Comparison of ENCODE assay signal across 19 mouse cellular contexts in genomic region chr4:65333718-65334117, GRCm38 (mm10).
DNase-seq lines count a peak whose midpoint lies in the region; ATAC-seq and TF ChIP-seq lines count a peak whose summit lies in the region.
"Had no signal": no experiment of that assay in that cellular context is flagged by ENCODE, and none has a peak within 500 bp of the region (broad histone marks: within the 10 kb centered on the region; RNA-seq: fewer than 3 reads in every experiment).

No protein-coding gene starts in this region.

- no peak overlapping the region for H3K4me2 ChIP-seq in hindbrain, postnatal 0 days (ENCODE audit: low read depth, low read length)
- no peak overlapping the region for H3K4me2 ChIP-seq in hindbrain, embryonic 14.5 days (replicated peaks)
- H3K4me2 ChIP-seq in midbrain, embryonic 12.5 days (replicated peaks) = no peak overlapping the region
- no peak overlapping the region for H3K4me2 ChIP-seq in midbrain, embryonic 15.5 days
- H3K4me2 ChIP-seq: embryonic facial prominence, embryonic 13.5 days; intestine, embryonic 15.5 days; liver, embryonic 11.5 days; neural tube, embryonic 12.5 days had no signal

- DNase-seq in hindbrain, postnatal 0 days (ENCODE audit: low spot score) = peak; percentile 40
- no peak for DNase-seq in hindbrain, embryonic 14.5 days (ENCODE audit: low spot score)
- DNase-seq in kidney, adult 9 months = peak; percentile 52
- DNase-seq in kidney, postnatal 36 days = peak; percentile 8 to 45
- DNase-seq in heart, postnatal 4 days = no peak
- DNase-seq: adrenal gland, adult 2 months; cerebellum, adult 9-10 months; gastrocnemius, postnatal 10 days; heart, adult 18-20 months; heart, postnatal 36 days; lung, adult 18-20 months; lung, postnatal 14 days had no signal

- H3K27me3 ChIP-seq in hindbrain, postnatal 0 days (ENCODE audit: insufficient read depth, low read length) = no peaks in the 10 kb centered on the region
- H3K27me3 ChIP-seq in hindbrain, embryonic 14.5 days (ENCODE audit: control insufficient read depth, insufficient read depth, low read length) = no peaks in the 10 kb centered on the region
- no peaks in the 10 kb centered on the region for H3K27me3 ChIP-seq in midbrain, embryonic 12.5 days
- H3K27me3 ChIP-seq in midbrain, embryonic 15.5 days (replicated peaks) = no peaks in the 10 kb centered on the region
- H3K27me3 ChIP-seq: embryonic facial prominence, embryonic 13.5 days; intestine, embryonic 15.5 days; neural tube, embryonic 12.5 days had no signal

- H3K9me3 ChIP-seq in hindbrain, postnatal 0 days (ENCODE audit: low read length) = no peaks in the 10 kb centered on the region
- H3K9me3 ChIP-seq in hindbrain, embryonic 14.5 days (ENCODE audit: control insufficient read depth, low read length) = no peaks in the 10 kb centered on the region
- no peaks in the 10 kb centered on the region for H3K9me3 ChIP-seq in midbrain, embryonic 12.5 days
- H3K9me3 ChIP-seq in midbrain, embryonic 15.5 days = no peaks in the 10 kb centered on the region
- H3K9me3 ChIP-seq: embryonic facial prominence, embryonic 13.5 days; intestine, embryonic 15.5 days; neural tube, embryonic 12.5 days had no signal

- no peak overlapping the region for H3K27ac ChIP-seq in hindbrain, postnatal 0 days
- H3K27ac ChIP-seq in hindbrain, embryonic 14.5 days = no peak overlapping the region
- no peak overlapping the region for H3K27ac ChIP-seq in midbrain, embryonic 12.5 days (replicated peaks)
- no peak overlapping the region for H3K27ac ChIP-seq in midbrain, embryonic 15.5 days
- H3K27ac ChIP-seq: embryonic facial prominence, embryonic 13.5 days; intestine, embryonic 15.5 days; layer of hippocampus, adult 2 months; neural tube, embryonic 12.5 days had no signal

- no peak for TF ChIP-seq CTCF in hindbrain, postnatal 0 days (IDR thresholded peaks at IDR 0.05; ENCODE audit: low read depth)

- H3K4me1 ChIP-seq in hindbrain, postnatal 0 days (ENCODE audit: insufficient read depth, low read length) = no peaks in the 10 kb centered on the region
- no peaks in the 10 kb centered on the region for H3K4me1 ChIP-seq in hindbrain, embryonic 14.5 days (replicated peaks; ENCODE audit: control insufficient read depth, insufficient read depth, low read length)
- no peaks in the 10 kb centered on the region for H3K4me1 ChIP-seq in midbrain, embryonic 12.5 days
- H3K4me1 ChIP-seq in midbrain, embryonic 15.5 days = no peaks in the 10 kb centered on the region
- H3K4me1 ChIP-seq: embryonic facial prominence, embryonic 13.5 days; intestine, embryonic 15.5 days had no signal

- no peak overlapping the region for H3K4me3 ChIP-seq in hindbrain, postnatal 0 days (ENCODE audit: low read length)
- H3K4me3 ChIP-seq in hindbrain, embryonic 14.5 days (replicated peaks; ENCODE audit: low read length) = no peak overlapping the region
- H3K4me3 ChIP-seq in midbrain, embryonic 12.5 days = no peak overlapping the region
- no peak overlapping the region for H3K4me3 ChIP-seq in midbrain, embryonic 15.5 days
- H3K4me3 ChIP-seq: embryonic facial prominence, embryonic 13.5 days; intestine, embryonic 15.5 days; layer of hippocampus, adult 2 months; neural tube, embryonic 12.5 days had no signal

- no peaks in the 10 kb centered on the region for H3K36me3 ChIP-seq in hindbrain, postnatal 0 days (ENCODE audit: insufficient read depth, low read length)
- no peaks in the 10 kb centered on the region for H3K36me3 ChIP-seq in hindbrain, embryonic 14.5 days (replicated peaks; ENCODE audit: control insufficient read depth, insufficient read depth)
- H3K36me3 ChIP-seq in midbrain, embryonic 12.5 days = no peaks in the 10 kb centered on the region
- no peaks in the 10 kb centered on the region for H3K36me3 ChIP-seq in midbrain, embryonic 15.5 days (replicated peaks)
- H3K36me3 ChIP-seq: embryonic facial prominence, embryonic 13.5 days; intestine, embryonic 15.5 days; neural tube, embryonic 12.5 days had no signal

- WGBS in hindbrain, postnatal 0 days = 30% methylated on average over 1 of the region's 1 CpGs
- 36% methylated on average over 1 of the region's 1 CpGs for WGBS in hindbrain, embryonic 14.5 days
- WGBS in midbrain, embryonic 12.5 days = 73% methylated on average over 1 of the region's 1 CpGs
- WGBS in midbrain, embryonic 15.5 days = 39% methylated on average over 1 of the region's 1 CpGs

- 0 out of 2 replicates have a peak, but pooled peaks have one; percentile 55 for ATAC-seq in hindbrain, postnatal 0 days
- ATAC-seq in hindbrain, embryonic 14.5 days (ENCODE audit: low FRiP score) = no peak
- ATAC-seq in midbrain, embryonic 12.5 days (ENCODE audit: low FRiP score, low read depth) = 0 out of 2 replicates have a peak, but pooled peaks have one; percentile 52
- ATAC-seq in midbrain, embryonic 15.5 days (replicated peaks) = no peak; the same call in 1 of the 2 replicates
- ATAC-seq: intestine, embryonic 15.5 days had no signal

- no peak overlapping the region for H3K9ac ChIP-seq in hindbrain, postnatal 0 days (replicated peaks; ENCODE audit: low read length)
- no peak overlapping the region for H3K9ac ChIP-seq in hindbrain, embryonic 14.5 days
- no peak overlapping the region for H3K9ac ChIP-seq in midbrain, embryonic 12.5 days (replicated peaks)
- H3K9ac ChIP-seq in midbrain, embryonic 15.5 days = no peak overlapping the region
- H3K9ac ChIP-seq: embryonic facial prominence, embryonic 13.5 days; intestine, embryonic 15.5 days; neural tube, embryonic 12.5 days had no signal

Comparison
In these comparisons a context has a peak if more than half of its experiments do, and no peak if none do; other contexts are left out.
1. ATAC-seq: peak in hindbrain, postnatal 0 days (single experiment) and midbrain, embryonic 12.5 days (single experiment); none in hindbrain, embryonic 14.5 days (single experiment) and midbrain, embryonic 15.5 days (single experiment).
2. DNase-seq: peak in hindbrain, postnatal 0 days (single experiment), kidney, adult 9 months (single experiment) and kidney, postnatal 36 days (2 of 2); none in hindbrain, embryonic 14.5 days (single experiment) and heart, postnatal 4 days (single experiment).